Mouse (Mus musculus): ENCODE results near the gene Vmn1r199. TPM values are rescaled to one million over a fixed set of nuclear protein-coding genes. Genes with fewer than 3 reads are reported as not detected.
"Not testable (repeated sequence)": the region's sequence is repeated elsewhere in the genome, so short reads cannot be mapped to it uniquely, and the experiment has no call there.

Gene Vmn1r199
- polyA plus RNA-seq (2016; fragmentation: Nextera tagmentation; extraction: Ambion mirVana) = not detected in 2 replicates

GRCm38 (mm10) chr13:22379518-22379917, at the start of gene Vmn1r199:
Vmn1r199 (plus strand) TSS chr13:22379818.
- no peak within 1 kb of the TSS for H3K9ac ChIP-seq (replicated peaks)
- H3K4me1 ChIP-seq = no peaks in the 10 kb centered on the region
- WGBS = 75% methylated on average over 2 of the region's 2 CpGs
- H3K27ac ChIP-seq (replicated peaks) = no peak within 1 kb of the TSS
- no peaks in the 10 kb centered on the region for H3K36me3 ChIP-seq
- H3K27me3 ChIP-seq = no peaks in the 10 kb centered on the region
- ATAC-seq (ENCODE audit: low FRiP score, low read depth) = no peak
- H3K4me2 ChIP-seq (replicated peaks) = no peak within 1 kb of the TSS
- H3K9me3 ChIP-seq = no peaks in the 10 kb centered on the region
- H3K4me3 ChIP-seq = no peak within 1 kb of the TSS

GRCm38 (mm10) chr13:22333269-22333668, 46.3 kb upstream of the Vmn1r199 start:
- Histone ChIP-seq H3K9me3 (no peaks in the 10 kb centered on the region), H3K4me1 (no peaks in the 10 kb centered on the region), H3K27me3 (no peaks in the 10 kb centered on the region), H3K27ac (replicated peaks) (no peak overlapping the region), H3K4me3 (no peak overlapping the region), H3K4me2 (replicated peaks) (no peak overlapping the region), H3K36me3 (no peaks in the 10 kb centered on the region), H3K9ac (replicated peaks) (no peak overlapping the region)
- 80% methylated on average over 2 of the region's 2 CpGs for WGBS
- no peak for ATAC-seq (ENCODE audit: low FRiP score, low read depth)

- Histone ChIP-seq H3K4me3 (no peak overlapping the region), H3K4me2 (replicated peaks) (no peak overlapping the region), H3K27ac (replicated peaks) (no peak overlapping the region), H3K4me1 (no peaks in the 10 kb centered on the region), H3K36me3 (no peaks in the 10 kb centered on the region), H3K9me3 (no peaks in the 10 kb centered on the region), H3K27me3 (no peaks in the 10 kb centered on the region), H3K9ac (replicated peaks) (no peak overlapping the region)
- ATAC-seq (ENCODE audit: low FRiP score, low read depth) = no peak
- 89% methylated on average over 1 of the region's 1 CpGs for WGBS
These were observed 44.1 kb upstream of the Vmn1r199 start for GRCm38 (mm10) chr13:22335565-22335964.

GRCm38 (mm10) chr13:22350064-22350463, 29.6 kb upstream of the Vmn1r199 start, which contains the start of gene Vmn1r198:
Vmn1r198 (plus strand) TSS chr13:22350364.
- H3K4me1 ChIP-seq = no peaks in the 10 kb centered on the region
- no peak for ATAC-seq (ENCODE audit: low FRiP score, low read depth)
- WGBS = 50% methylated on average over 1 of the region's 1 CpGs
- no peak within 1 kb of the TSS for H3K4me2 ChIP-seq (replicated peaks)
- H3K36me3 ChIP-seq = no peaks in the 10 kb centered on the region
- H3K9me3 ChIP-seq = no peaks in the 10 kb centered on the region
- no peak within 1 kb of the TSS for H3K4me3 ChIP-seq
- H3K27me3 ChIP-seq = no peaks in the 10 kb centered on the region
- H3K9ac ChIP-seq (replicated peaks) = no peak within 1 kb of the TSS
- no peak within 1 kb of the TSS for H3K27ac ChIP-seq (replicated peaks)

GRCm38 (mm10) chr13:22350813-22351212, 28.8 kb upstream of the Vmn1r199 start:
- ATAC-seq (ENCODE audit: low FRiP score, low read depth) = no peak
- H3K36me3 ChIP-seq = no peaks in the 10 kb centered on the region
- no peak overlapping the region for H3K27ac ChIP-seq (replicated peaks)
- no peak overlapping the region for H3K9ac ChIP-seq (replicated peaks)
- no peak overlapping the region for H3K4me2 ChIP-seq (replicated peaks)
- H3K4me3 ChIP-seq = no peak overlapping the region
- WGBS = 90% methylated on average over 1 of the region's 1 CpGs
- H3K27me3 ChIP-seq = no peaks in the 10 kb centered on the region
- H3K4me1 ChIP-seq = no peaks in the 10 kb centered on the region
- no peaks in the 10 kb centered on the region for H3K9me3 ChIP-seq

GRCm38 (mm10) chr13:22381128-22381527, 1.5 kb downstream of the Vmn1r199 start:
- H3K4me2 ChIP-seq (replicated peaks); ATAC-seq (ENCODE audit: low FRiP score, low read depth); H3K4me3 ChIP-seq; H3K36me3 ChIP-seq; H3K27ac ChIP-seq (replicated peaks); H3K9ac ChIP-seq (replicated peaks); H3K27me3 ChIP-seq; H3K9me3 ChIP-seq; H3K4me1 ChIP-seq: not testable (repeated sequence)
- WGBS = 71% methylated on average over 3 of the region's 3 CpGs

- Histone ChIP-seq H3K27ac (replicated peaks) (no peak overlapping the region), H3K27me3 (no peaks in the 10 kb centered on the region), H3K4me1 (no peaks in the 10 kb centered on the region), H3K9me3 (no peaks in the 10 kb centered on the region), H3K36me3 (no peaks in the 10 kb centered on the region), H3K4me3 (no peak overlapping the region), H3K4me2 (replicated peaks) (no peak overlapping the region), H3K9ac (replicated peaks) (no peak overlapping the region)
- WGBS = 73% methylated on average over 3 of the region's 3 CpGs
- no peak for ATAC-seq (ENCODE audit: low FRiP score, low read depth)
These were observed 3.8 kb downstream of the Vmn1r199 start for GRCm38 (mm10) chr13:22383401-22383800.

- 81% methylated on average over 1 of the region's 1 CpGs for WGBS
- Histone ChIP-seq H3K9ac (replicated peaks) (no peak overlapping the region), H3K4me2 (replicated peaks) (no peak overlapping the region), H3K9me3 (no peaks in the 10 kb centered on the region), H3K4me3 (no peak overlapping the region), H3K27me3 (no peaks in the 10 kb centered on the region), H3K4me1 (no peaks in the 10 kb centered on the region), H3K36me3 (no peaks in the 10 kb centered on the region), H3K27ac (replicated peaks) (no peak overlapping the region)
- ATAC-seq (ENCODE audit: low FRiP score, low read depth) = no peak
These were observed 7.4 kb downstream of the Vmn1r199 start for GRCm38 (mm10) chr13:22387050-22387449.

- no peaks in the 10 kb centered on the region for H3K9me3 ChIP-seq
- H3K4me3 ChIP-seq = no peak within 1 kb of the TSS
- H3K36me3 ChIP-seq = no peaks in the 10 kb centered on the region
- H3K27ac ChIP-seq (replicated peaks) = no peak within 1 kb of the TSS
- no peaks in the 10 kb centered on the region for H3K4me1 ChIP-seq
- ATAC-seq (ENCODE audit: low FRiP score, low read depth) = 0 out of 2 replicates have a peak, but pooled peaks have one; percentile 12
- WGBS = 9% methylated on average over 3 of the region's 3 CpGs
- H3K27me3 ChIP-seq = no peaks in the 10 kb centered on the region
- no peak within 1 kb of the TSS for H3K4me2 ChIP-seq (replicated peaks)
- H3K9ac ChIP-seq (replicated peaks) = no peak within 1 kb of the TSS
These were observed 10.5 kb downstream of the Vmn1r199 start, which contains the start of gene Vmn1r200 for GRCm38 (mm10) chr13:22390073-22390472. Vmn1r200 (plus strand) TSS chr13:22390373.

- no peaks in the 10 kb centered on the region for H3K36me3 ChIP-seq
- H3K4me1 ChIP-seq = no peaks in the 10 kb centered on the region
- no peaks in the 10 kb centered on the region for H3K27me3 ChIP-seq
- H3K9me3 ChIP-seq = peaks cover 19% of the 10 kb centered on the region
- WGBS = 100% methylated on average over 1 of the region's 1 CpGs
- no peak overlapping the region for H3K27ac ChIP-seq (replicated peaks)
- H3K4me3 ChIP-seq = no peak overlapping the region
- no peak for ATAC-seq (ENCODE audit: low FRiP score, low read depth)
- no peak overlapping the region for H3K9ac ChIP-seq (replicated peaks)
- no peak overlapping the region for H3K4me2 ChIP-seq (replicated peaks)
These were observed 23.4 kb downstream of the Vmn1r199 start for GRCm38 (mm10) chr13:22402978-22403377.

Other genes starting within 250 kb of the Vmn1r199 start
- gene Vmn1r191, start 195.8 kb upstream of the Vmn1r199 start, polyA plus RNA-seq (2016; fragmentation: Nextera tagmentation; extraction: Ambion mirVana) = not detected in 2 replicates
- not detected in 2 replicates for gene Vmn1r192, start 188.7 kb upstream of the Vmn1r199 start, polyA plus RNA-seq (2016; fragmentation: Nextera tagmentation; extraction: Ambion mirVana)
- gene Vmn1r193, start 156.7 kb upstream of the Vmn1r199 start, polyA plus RNA-seq (2016; fragmentation: Nextera tagmentation; extraction: Ambion mirVana) = not detected in 2 replicates
- gene Vmn1r194, start 135.6 kb upstream of the Vmn1r199 start, polyA plus RNA-seq (2016; fragmentation: Nextera tagmentation; extraction: Ambion mirVana) = not detected in 2 replicates
- not detected in 2 replicates for gene Vmn1r195, start 109.3 kb upstream of the Vmn1r199 start, polyA plus RNA-seq (2016; fragmentation: Nextera tagmentation; extraction: Ambion mirVana)
- gene Vmn1r196, start 89.9 kb upstream of the Vmn1r199 start, polyA plus RNA-seq (2016; fragmentation: Nextera tagmentation; extraction: Ambion mirVana) = not detected in 2 replicates
- gene Vmn1r197, start 55.2 kb upstream of the Vmn1r199 start, polyA plus RNA-seq (2016; fragmentation: Nextera tagmentation; extraction: Ambion mirVana) = not detected in 2 replicates
- gene Vmn1r198, start 29.5 kb upstream of the Vmn1r199 start, polyA plus RNA-seq (2016; fragmentation: Nextera tagmentation; extraction: Ambion mirVana) = not detected in 2 replicates
- not detected in 2 replicates for gene Vmn1r200, start 10.6 kb downstream of the Vmn1r199 start, polyA plus RNA-seq (2016; fragmentation: Nextera tagmentation; extraction: Ambion mirVana)
- not detected in 2 replicates for gene Vmn1r201, start 92.1 kb downstream of the Vmn1r199 start, polyA plus RNA-seq (2016; fragmentation: Nextera tagmentation; extraction: Ambion mirVana)
- not detected in 2 replicates for gene Vmn1r202, start 125.6 kb downstream of the Vmn1r199 start, polyA plus RNA-seq (2016; fragmentation: Nextera tagmentation; extraction: Ambion mirVana)
- not detected in 2 replicates for gene Vmn1r203, start 138.3 kb downstream of the Vmn1r199 start, polyA plus RNA-seq (2016; fragmentation: Nextera tagmentation; extraction: Ambion mirVana)
- gene Vmn1r204, start 173.4 kb downstream of the Vmn1r199 start, polyA plus RNA-seq (2016; fragmentation: Nextera tagmentation; extraction: Ambion mirVana) = not detected in 2 replicates
- gene Vmn1r205, start 213.2 kb downstream of the Vmn1r199 start, polyA plus RNA-seq (2016; fragmentation: Nextera tagmentation; extraction: Ambion mirVana) = not detected in 2 replicates
- not detected in 2 replicates for gene Vmn1r206, start 244.4 kb downstream of the Vmn1r199 start, polyA plus RNA-seq (2016; fragmentation: Nextera tagmentation; extraction: Ambion mirVana)

Data from midbrain, embryonic 12.5 days (tissue).